Mouse (Mus musculus): Measurements from ENCODE around the gene A630095N17Rik.
"Not testable (repeated sequence)": the region's sequence is repeated elsewhere in the genome, so short reads cannot be mapped to it uniquely, and the experiment has no call there.

Gene A630095N17Rik

DNA sequence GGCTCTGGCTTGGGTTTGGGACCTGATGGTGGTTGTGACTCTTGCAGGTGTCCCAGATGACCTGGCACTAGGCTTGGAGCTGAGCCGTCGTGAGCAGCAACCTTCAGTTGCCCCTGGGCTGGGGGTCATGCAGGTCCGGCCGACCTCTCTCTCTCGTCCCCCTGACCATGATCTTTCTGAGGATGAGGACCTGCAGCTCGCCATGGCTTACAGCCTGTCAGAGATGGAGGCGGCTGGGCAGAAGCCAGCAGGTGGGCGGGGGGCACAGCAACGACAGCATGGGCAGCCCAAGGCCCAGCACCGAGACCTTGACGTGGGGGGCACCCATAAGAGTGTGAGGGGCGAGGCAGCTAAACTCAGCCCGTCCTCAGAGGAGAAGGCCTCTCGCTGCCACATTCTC, 11.5 kb upstream of the A630095N17Rik start:
- no peak for DNase-seq (ENCODE audit: low read depth, low spot score)

DNA sequence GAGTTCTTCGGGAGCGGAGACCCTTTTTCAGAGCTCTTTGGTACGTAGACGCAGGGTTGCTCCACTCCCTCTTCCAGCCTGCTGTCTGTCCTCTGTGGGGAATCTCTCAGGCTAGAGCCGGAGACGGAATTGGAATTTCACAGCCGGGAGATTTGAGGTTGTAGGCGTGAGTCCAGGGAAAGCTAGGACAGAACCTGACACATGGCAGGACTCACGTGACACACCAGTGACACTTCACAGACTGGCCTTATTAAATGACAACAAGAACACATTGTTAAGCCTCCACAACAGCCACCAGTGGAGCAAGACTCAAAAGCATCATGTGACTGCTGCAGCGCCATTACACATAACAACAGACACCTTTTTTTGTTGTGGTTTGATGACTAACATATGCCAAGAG, 7.7 kb upstream of the A630095N17Rik start:
- DNase-seq (ENCODE audit: low read depth, low spot score) = no peak

DNA sequence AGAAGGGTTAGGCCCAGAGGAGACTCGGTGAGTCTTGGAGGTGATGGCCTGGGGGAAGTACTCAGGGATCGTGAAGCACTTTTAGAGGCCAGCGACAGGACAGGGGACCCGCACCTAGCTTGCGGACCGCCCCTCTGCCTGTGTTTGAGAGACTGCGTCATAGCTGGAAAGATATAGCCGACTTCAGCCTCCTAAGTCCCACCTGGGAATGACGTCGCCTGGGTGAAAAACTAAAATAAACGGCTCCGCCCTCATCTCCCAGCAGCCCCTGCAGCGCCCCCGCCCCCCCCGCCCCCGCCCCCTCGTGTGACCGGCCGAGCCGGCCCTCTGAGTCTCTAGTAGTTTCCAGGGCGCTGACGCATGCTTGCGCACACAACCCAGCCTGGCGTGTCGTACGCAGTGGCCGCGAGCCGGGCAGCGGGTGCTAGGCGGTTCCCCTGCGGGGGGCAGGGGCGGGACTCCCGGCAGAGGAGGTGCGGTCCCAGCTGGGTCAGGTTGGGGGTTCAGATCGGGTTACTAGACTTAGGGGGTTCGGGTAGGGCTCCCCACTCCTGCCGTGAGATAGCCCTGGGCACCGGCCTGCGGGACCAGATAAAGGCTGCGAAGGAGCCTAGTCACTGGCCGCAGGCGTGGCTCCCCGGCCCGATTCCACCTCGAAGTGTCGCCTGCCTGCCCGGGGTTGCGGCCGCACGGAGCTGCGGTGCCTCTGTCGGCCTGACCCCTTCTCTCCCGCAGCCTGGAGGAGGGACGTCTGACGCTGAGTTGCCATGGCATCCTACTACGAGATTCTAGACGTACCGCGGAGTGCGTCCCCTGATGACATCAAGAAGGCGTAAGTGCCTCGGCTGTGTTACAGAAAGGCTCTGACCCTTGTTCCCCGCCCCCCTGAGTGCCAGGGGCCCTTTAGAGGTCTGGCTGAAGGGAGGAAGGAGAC, 4.5 kb upstream of the A630095N17Rik start, which contains the start of gene Dnajb2:
TSS of gene Dnajb2 (plus strand) at position 290 of the 934 bp plus-strand sequence.
- DNase-seq (ENCODE audit: low read depth, low spot score) = no peak

GRCm38 (mm10) chr1:75234606-75235005, 2.7 kb upstream of the A630095N17Rik start:
- DNase-seq (ENCODE audit: low read depth, low spot score) = no peak

GRCm38 (mm10) chr1:75232489-75232888, 587 bp upstream of the A630095N17Rik start:
- not testable (repeated sequence) for DNase-seq (ENCODE audit: low read depth, low spot score)

DNA sequence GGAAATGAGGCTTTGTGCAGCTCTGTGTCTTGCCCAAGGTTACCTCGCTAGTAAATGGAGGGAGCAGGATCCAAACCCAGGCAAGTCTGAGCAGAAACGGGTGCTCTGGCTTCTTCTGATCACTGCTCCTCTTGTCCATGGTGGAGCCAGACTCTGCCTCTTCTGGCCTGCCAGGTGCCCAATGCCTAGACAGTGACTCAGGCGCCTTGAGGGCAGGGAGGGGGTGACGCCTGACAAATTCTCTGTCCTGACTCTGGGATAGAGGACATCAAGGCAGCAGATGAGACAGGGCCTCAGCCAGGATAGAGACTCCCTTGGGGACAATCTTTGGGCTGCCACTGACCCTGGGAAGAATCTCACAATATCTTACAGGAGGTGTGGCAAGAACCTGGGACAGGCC, 678 bp downstream of the A630095N17Rik start:
- no peak for DNase-seq (ENCODE audit: low read depth, low spot score)

DNA sequence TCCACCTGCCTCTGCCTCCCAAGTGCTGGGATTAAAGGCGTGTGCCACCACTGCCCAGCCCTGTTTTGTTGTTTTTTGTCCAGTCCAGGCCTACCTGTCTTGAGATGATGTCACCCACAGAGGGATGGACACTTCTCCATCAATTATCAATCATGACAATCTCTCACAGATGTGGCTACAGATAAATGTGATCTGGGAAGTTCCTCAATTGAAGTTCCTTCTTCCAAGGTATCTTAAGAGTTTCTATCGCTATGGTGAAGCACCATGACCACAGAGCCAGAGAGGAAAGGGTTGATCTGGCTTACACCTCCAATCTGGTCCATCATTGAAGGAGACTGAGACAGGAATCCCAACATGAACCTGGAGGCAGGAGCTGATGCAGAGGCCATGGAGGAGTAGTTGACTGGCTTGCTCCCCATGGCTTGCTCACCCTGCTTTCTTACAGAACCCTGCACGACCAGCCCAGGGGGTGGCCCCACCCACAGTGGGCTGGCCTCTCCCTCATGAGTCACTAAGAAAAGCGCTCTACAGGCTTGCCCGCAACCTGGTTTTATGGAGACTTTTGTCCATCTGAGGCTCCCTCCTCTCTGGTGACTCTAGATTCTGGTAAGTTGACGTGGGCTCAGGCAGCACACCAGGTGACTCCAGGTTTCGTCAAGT, 1.4 kb downstream of the A630095N17Rik start:
- no peak for DNase-seq (ENCODE audit: low read depth, low spot score)

GRCm38 (mm10) chr1:75229158-75229557, 2.7 kb downstream of the A630095N17Rik start:
- DNase-seq (ENCODE audit: low read depth, low spot score) = no peak

DNA sequence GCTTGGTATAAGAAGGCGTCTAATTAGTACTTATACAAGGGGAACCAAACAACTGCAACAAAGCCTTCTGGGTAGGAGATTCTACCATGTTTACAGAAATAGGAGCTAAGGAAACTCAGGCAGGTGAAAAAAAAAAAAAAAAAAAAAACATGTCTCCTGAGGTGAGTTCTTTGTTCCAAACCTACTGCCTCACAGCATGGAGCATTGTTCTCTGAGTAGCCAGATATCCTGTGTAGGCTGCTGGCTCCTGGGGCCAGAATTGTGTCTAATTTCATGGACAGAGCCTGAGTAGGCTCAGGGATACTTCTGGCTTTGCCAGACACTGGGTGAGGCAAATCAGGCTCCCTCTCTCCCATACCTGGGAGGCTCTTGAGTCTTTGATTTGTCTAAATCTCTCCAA, 4.2 kb downstream of the A630095N17Rik start:
- no peak for DNase-seq (ENCODE audit: low read depth, low spot score)

GRCm38 (mm10) chr1:75226138-75226537, 5.8 kb downstream of the A630095N17Rik start:
- DNase-seq (ENCODE audit: low read depth, low spot score) = no peak

GRCm38 (mm10) chr1:75225473-75225872, 6.4 kb downstream of the A630095N17Rik start:
- DNase-seq (ENCODE audit: low read depth, low spot score) = no peak

- DNase-seq (ENCODE audit: low read depth, low spot score) = no peak
These were observed 8.4 kb downstream of the A630095N17Rik start for GRCm38 (mm10) chr1:75223532-75223931.

DNA sequence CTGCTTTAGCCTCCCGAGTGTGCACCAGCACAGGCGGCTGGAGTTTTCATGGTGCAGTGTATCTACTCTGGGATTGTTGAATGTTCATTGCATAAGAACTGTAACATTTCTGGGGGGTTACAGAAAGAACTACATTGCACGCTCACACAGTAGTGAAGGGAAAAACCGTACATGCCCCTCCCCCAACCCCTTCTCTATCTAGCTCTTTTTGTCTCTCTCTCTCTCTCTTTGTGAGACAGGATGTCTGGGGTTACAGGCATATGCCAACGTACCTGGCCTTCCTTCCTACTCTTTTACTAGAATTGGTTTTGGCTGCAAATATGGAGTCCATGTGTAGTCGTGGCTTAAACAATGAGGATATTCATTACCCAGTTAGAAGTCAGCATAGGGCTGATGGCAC, 9.0 kb downstream of the A630095N17Rik start:
- no peak for DNase-seq (ENCODE audit: low read depth, low spot score)

DNA sequence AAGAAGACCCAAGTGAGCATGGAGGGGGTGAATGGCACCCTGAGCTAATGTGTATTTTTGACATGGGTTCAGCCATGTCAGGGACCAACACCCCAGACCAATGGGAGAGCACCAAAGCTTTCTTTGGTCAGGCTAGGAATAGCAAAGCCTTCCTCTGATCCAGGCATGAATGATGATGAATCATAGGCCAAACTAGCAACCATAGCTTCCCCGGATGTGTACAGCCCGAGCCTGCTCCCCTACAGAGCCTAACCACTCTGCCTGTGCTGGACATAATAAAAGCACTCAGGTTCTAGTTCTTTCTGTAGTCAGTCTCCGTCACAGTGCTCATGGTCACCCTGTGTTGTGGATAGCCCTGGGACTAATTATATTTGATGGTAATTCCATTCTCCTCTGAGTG, 10.4 kb downstream of the A630095N17Rik start:
- no peak for DNase-seq (ENCODE audit: low read depth, low spot score)

DNA sequence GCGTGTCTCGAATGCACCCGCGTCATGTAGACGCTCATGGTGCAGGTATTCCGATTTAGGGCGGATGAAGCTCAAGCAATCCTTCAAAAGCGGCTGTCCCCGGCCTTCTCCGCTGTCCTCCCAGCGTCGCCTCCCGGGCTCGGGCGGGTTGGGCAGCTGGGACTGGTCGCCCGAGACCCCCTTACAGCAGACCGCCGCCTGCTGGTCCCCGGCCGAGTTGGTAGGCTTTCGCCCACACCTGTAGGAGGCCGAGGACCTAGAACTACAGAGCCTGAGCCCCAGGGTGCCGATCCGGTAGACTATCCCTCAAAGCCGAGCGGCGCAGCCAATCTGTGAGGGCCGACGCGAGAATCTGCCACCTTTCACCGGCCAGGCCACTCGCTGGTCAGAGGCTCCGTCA, 12.4 kb downstream of the A630095N17Rik start, which contains the start of gene Tuba4a:
TSS of gene Tuba4a (minus strand) at position 335 of the 400 bp plus-strand sequence.
- DNase-seq (ENCODE audit: low read depth, low spot score) = no peak

DNA sequence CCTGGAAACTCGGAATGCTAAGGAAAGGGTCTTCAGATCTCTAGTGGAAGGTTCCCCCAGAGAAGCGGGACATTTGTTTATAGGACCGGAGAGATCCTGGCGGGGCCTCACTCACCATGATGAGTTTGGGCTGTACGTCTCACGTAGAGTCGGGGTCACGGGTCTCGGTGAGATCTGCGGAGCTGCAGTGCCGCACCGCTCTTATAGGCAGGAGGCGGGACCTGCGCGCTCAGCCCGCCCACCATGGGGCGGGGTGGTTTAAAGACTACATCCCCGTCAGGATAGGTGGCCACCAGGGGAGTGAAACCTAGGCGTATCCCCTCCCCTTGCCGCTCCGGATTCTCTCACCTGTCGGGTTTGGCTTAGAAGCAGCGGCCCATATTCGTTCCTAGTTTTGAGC, 12.8 kb downstream of the A630095N17Rik start:
- no peak for DNase-seq (ENCODE audit: low read depth, low spot score)

- DNase-seq (ENCODE audit: low read depth, low spot score) = no peak
These were observed 13.5 kb downstream of the A630095N17Rik start for GRCm38 (mm10) chr1:75218227-75219001.

DNA sequence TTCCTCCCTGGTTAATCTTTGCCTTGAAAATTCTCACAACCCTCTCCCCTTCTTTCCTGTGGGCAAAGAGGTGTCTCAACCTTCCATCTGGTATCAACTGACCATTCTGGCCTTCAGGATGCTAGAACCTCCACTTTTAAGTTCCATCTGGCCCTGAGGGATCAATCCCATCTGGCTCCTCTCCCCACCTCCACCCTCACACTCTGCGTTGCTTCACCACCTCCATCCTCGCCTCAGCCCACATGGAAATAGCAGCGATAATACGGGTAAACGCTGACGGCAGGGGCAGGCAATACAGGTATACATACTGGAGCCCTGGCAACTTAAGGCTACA, 14.0 kb downstream of the A630095N17Rik start:
- DNase-seq (ENCODE audit: low read depth, low spot score) = no peak

DNA sequence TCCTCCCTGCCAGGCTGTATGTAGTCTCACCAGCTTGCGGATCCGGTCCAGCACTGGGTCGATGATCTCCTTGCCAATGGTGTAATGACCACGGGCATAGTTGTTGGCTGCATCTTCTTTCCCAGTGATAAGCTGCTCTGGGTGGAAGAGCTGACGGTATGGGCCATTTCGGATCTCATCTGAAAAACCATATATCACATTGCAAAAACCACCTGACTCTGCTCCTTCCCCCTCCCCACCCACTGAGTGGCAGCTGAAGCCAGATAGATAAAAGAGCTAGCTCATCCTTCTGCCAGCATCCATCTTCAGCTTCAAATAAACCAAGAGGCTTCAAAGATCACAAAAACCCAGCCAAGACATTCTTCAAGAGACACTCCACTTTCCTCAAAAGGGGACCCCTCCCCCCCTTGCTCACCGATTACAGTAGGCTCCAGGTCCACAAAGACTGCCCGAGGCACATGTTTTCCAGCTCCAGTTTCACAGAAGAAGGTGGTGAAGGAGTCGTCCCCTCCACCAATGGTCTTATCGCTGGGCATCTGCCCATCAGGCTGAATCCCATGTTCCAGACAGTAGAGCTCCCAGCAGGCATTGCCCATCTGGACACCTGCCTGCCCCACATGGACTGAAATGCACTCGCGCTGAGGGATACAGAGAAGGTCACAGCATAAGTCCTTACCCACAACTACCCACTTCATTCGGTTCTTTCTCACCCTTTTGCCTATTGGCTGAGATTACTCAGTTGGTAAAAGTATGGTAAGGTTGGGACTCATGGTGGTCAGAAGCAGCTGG, 14.9 kb downstream of the A630095N17Rik start:
- no peak for DNase-seq (ENCODE audit: low read depth, low spot score)

GRCm38 (mm10) chr1:75215785-75216184, 16.1 kb downstream of the A630095N17Rik start:
- DNase-seq (ENCODE audit: low read depth, low spot score) = no peak

DNA sequence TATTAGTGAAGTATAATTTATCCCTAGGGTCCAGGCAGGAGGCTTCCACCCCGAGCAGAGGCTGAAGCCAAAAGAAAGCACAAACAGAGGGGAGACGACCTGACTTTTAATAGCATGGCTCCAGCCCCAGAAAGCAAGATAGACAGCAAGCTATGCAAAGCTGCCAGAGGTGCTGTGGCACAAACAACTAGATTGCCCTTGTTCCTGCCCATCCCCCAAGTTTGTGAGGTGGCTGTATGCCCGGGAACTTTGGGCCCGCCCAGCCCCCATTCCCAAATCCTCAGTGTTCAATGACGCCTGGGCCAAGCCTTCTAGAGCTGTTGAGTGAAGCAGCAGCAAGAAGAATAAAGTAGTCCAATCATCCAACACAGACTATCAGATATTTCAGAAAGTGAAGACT, 17.0 kb downstream of the A630095N17Rik start:
- no peak for DNase-seq (ENCODE audit: low read depth, low spot score)

Data from retina, postnatal 7 days (tissue).